Mouse (Mus musculus) cortical plate, adult 2 months (tissue): Measurements from ENCODE around the gene Ltb4r2.

Experiments
- CTCF ChIP-seq: fragments of 200-500 bp; IDR thresholded peaks from 2 replicates; pipeline ENCODE4 v1.5.1; 2011; ENCODE audit warnings: mild to moderate bottlenecking, control low read depth, low read length; ENCODE audit not compliant: insufficient read depth; ENCODE audit errors: extremely low read depth
- POLR2A ChIP-seq: fragments of 200-500 bp; IDR thresholded peaks from 2 replicates; pipeline ENCODE4 v1.6.1; 2011; ENCODE audit warnings: mild to moderate bottlenecking, low read length, control low read depth; ENCODE audit not compliant: insufficient read depth; ENCODE audit errors: extremely low read depth

DNA sequence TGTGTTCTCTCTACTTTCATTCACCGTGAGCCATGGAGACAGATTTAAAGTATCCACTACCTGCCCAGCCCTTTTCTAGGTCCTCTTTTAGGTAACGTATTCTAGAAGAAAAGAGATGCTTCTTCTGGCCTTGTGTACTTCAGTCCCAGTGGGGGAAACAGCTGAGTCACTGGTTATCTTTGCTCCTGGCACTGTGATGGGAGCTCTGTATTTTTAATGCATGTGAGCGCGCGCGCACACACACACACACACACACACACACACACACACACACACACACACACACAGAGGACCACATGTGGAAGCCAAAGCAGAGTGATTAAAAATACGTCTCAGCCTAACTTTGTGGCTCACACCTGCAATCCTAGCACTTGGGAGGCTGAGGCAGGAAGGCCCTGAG, 37.8 kb upstream of the Ltb4r2 start:
- TF ChIP-seq POLR2A (no peak), CTCF (no peak)
